Mouse (Mus musculus) heart, embryonic 12.5 days (tissue): Measurements from ENCODE around the gene Camkv. TPM values are rescaled to one million over a fixed set of nuclear protein-coding genes. Genes with fewer than 3 reads are reported as not detected.

ENCODE experiments used
- ATAC-seq: fragments of 200-750 bp; cut with Nextera tagmentation; 2 replicates; pipeline ENCODE4 v1.8.0; 2017; ENCODE audit warnings: moderate TSS enrichment, moderate library complexity; ENCODE audit not compliant: insufficient number of reproducible peaks, low FRiP score
- H3K27ac ChIP-seq: fragments of 300-500 bp; sonication (generic); 2 replicates; pipeline ENCODE4 v1.5.1; 2016; ENCODE audit warnings: mild to moderate bottlenecking, moderate library complexity; ENCODE audit not compliant: poor library complexity, severe bottlenecking
- H3K27me3 ChIP-seq: fragments of 300-500 bp; sonication (generic); replicated peaks from 2 replicates; pipeline ENCODE4 v1.6.1; 2016; ENCODE audit warnings: mild to moderate bottlenecking, moderate library complexity
- H3K36me3 ChIP-seq: fragments of 300-500 bp; sonication (generic); 2 replicates; pipeline ENCODE4 v1.6.1; 2016; ENCODE audit warnings: mild to moderate bottlenecking, moderate library complexity
- H3K4me1 ChIP-seq: fragments of 300-500 bp; sonication (generic); replicated peaks from 2 replicates; pipeline ENCODE4 v1.6.1; 2016; ENCODE audit warnings: mild to moderate bottlenecking
- H3K4me2 ChIP-seq: fragments of 300-500 bp; sonication (generic); 2 replicates; pipeline ENCODE4 v1.6.1; 2016; ENCODE audit warnings: mild to moderate bottlenecking, moderate library complexity
- H3K4me3 ChIP-seq: fragments of 300-500 bp; sonication (generic); 2 replicates; pipeline ENCODE4 v1.5.1; 2016; ENCODE audit warnings: mild to moderate bottlenecking
- H3K9ac ChIP-seq: fragments of 300-500 bp; sonication (generic); 2 replicates; pipeline ENCODE4 v1.6.1; 2016; ENCODE audit warnings: mild to moderate bottlenecking, moderate library complexity
- H3K9me3 ChIP-seq: fragments of 300-500 bp; sonication (generic); replicated peaks from 2 replicates; pipeline ENCODE4 v1.6.1; 2016; ENCODE audit warnings: mild to moderate bottlenecking, moderate library complexity
- WGBS: fragments of 180-500 bp; shearing (Covaris S2); methylation state at CpG from one replicate; pipeline ENCODE4 v1.1.7; 2016; 5-methylcytosine and 5-hydroxymethylcytosine counted together
- polyA plus RNA-seq: library from polyadenylated mRNA; unstranded; fragments of >200 nt; fragmentation: Nextera tagmentation; extraction: Ambion mirVana; gene quantifications from 2 replicates; pipeline ENCODE4 v1.2.1, GENCODE M21; 2016

Gene Camkv
- polyA plus RNA-seq, 1 experiment from 2014 or later, result 0.56 TPM

DNA sequence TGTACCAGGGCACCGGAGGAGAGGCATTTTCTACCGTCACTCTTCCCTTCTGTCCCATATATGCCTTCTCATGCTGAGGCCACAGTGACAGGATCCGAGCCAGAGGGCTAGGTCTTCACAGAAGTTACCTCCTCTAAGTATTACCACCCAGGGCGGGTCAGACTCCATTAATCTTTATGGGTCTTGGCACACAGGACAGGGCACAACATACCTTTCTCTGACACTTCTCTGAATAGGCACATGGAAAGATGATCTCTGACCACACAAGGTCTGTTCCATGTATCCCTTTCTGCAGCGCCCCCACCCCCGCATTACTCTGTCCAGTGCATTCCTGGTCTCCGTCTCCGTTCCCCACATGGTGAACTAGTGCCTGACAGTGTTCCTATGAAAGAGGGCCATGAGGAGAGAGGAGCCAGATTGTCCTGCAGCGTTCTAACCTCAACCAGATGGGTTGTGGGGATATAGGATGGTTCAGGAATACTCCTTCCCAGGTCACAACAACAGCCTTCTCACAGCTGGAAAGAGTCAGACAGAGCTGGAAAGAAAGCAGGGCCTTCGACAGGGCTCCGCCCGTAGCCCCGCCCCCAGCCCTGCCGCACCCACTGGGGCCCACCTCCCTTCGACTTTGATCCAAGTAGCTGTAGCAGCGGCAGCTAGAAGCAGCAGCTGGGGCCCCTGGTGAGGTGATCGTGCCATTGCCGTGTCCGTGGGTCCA lies 29.1 kb upstream of the Camkv start, which contains the start of gene Mst1r:
Gene Mst1r (plus strand): TSS at position 622 of the 715 bp plus-strand sequence.
- peak; percentile 78 for ATAC-seq

GRCm38 (mm10) chr9:107906967-107907800 lies 28.3 kb upstream of the Camkv start:
- Histone ChIP-seq H3K27me3 (peaks cover 17% of the 10 kb centered on the region), H3K4me1 (peaks cover 48% of the 10 kb centered on the region), H3K4me2 (peak overlapping the region; percentile 90), H3K9ac (peak overlapping the region; percentile 70), H3K27ac (no peak overlapping the region), H3K36me3 (peaks cover 8% of the 10 kb centered on the region; the same call in 1 of the 2 replicates), H3K9me3 (no peaks in the 10 kb centered on the region), H3K4me3 (peak overlapping the region; percentile 48)
- 51% methylated on average over 31 of the region's 31 CpGs for WGBS
- ATAC-seq, result no peak

More for the DNA sequence above, 29.1 kb upstream of the Camkv start, which contains the start of gene Mst1r:
- Histone ChIP-seq H3K4me3 (peak within 1 kb of the TSS; percentile 48), H3K9ac (peak within 1 kb of the TSS; percentile 70), H3K27me3 (peaks cover 24% of the 10 kb centered on the region), H3K27ac (no peak within 1 kb of the TSS), H3K4me1 (peaks cover 48% of the 10 kb centered on the region), H3K9me3 (no peaks in the 10 kb centered on the region), H3K36me3 (peaks cover 8% of the 10 kb centered on the region; the same call in 1 of the 2 replicates), H3K4me2 (peak within 1 kb of the TSS; percentile 90)
- WGBS, result 16% methylated on average over 19 of the region's 19 CpGs

DNA sequence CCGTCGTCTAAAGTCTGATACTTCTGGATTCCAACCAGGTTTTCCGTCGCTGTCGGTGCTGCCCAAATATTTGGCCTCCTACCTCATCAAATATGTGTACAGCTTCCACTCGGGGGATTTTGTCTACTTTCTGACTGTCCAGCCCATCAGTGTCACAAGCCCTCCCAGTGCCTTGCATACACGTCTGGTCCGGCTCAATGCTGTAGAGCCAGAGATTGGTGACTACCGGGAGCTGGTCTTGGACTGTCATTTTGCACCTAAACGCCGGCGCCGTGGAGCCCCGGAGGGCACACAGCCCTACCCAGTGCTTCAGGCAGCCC lies 27.7 kb upstream of the Camkv start:
- H3K27ac ChIP-seq, result no peak overlapping the region
- H3K4me3 ChIP-seq, result peak overlapping the region; percentile 48
- no peak for ATAC-seq
- H3K4me2 ChIP-seq, result peak overlapping the region; percentile 90
- WGBS, result 70% methylated on average over 14 of the region's 14 CpGs
- peaks cover 4% of the 10 kb centered on the region; the same call in 1 of the 2 replicates for H3K36me3 ChIP-seq
- peaks cover 12% of the 10 kb centered on the region for H3K27me3 ChIP-seq
- no peaks in the 10 kb centered on the region for H3K9me3 ChIP-seq
- H3K9ac ChIP-seq, result peak overlapping the region; percentile 51; the same call in 1 of the 2 replicates
- peaks cover 50% of the 10 kb centered on the region for H3K4me1 ChIP-seq

- WGBS, result 28% methylated on average over 18 of the region's 18 CpGs
- Histone ChIP-seq H3K27ac (peak overlapping the region; percentile 1; the same call in 1 of the 2 replicates), H3K4me1 (peaks cover 56% of the 10 kb centered on the region), H3K9me3 (no peaks in the 10 kb centered on the region), H3K36me3 (no peaks in the 10 kb centered on the region), H3K27me3 (peaks cover 9% of the 10 kb centered on the region; the same call in 1 of the 2 replicates), H3K4me2 (peak overlapping the region; percentile 90), H3K9ac (peak overlapping the region; percentile 51), H3K4me3 (peak overlapping the region; percentile 48)
- no peak for ATAC-seq
These were observed 26.9 kb upstream of the Camkv start for GRCm38 (mm10) chr9:107908410-107909158.

DNA sequence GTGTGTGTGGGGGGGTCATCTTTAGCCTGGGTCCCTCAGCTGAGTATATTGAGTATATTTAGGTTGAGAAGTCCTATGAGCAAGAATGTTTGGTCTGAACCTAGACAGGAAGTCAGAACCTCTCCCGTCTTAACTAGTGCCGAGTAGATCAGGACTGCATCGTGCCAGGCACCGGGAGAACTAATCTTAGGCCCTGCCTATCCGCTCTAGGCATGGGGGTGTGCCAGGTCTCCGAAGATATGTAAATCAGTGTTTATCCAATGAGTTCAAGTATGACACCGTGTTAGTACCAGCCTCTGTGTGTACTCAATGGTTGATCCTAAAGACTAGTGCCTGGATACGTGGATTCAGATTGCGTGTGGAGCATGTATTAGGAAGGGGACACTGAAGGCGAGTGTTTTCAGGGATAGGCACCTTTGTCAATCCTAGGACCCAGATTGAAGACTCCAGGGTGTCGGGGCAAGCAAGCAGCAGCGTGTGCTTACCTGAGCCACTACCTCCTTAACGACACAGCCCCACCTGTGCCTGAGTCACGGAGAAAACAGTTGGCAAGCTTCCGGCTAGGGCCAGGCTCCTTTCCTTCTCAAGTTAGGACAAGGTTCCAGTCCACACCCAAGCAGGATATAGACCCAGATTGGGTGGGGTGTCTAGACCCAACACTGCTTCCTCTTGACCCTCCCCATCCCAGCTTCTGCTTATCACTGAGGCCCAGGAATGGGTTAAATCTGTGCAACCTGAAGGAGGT lies 25.3 kb upstream of the Camkv start:
- no peak overlapping the region for H3K9ac ChIP-seq
- H3K4me2 ChIP-seq, result peak overlapping the region; percentile 20
- WGBS, result 66% methylated on average over 15 of the region's 15 CpGs
- no peak overlapping the region for H3K4me3 ChIP-seq
- no peak for ATAC-seq
- H3K4me1 ChIP-seq, result peaks cover 54% of the 10 kb centered on the region
- peak overlapping the region; percentile 23; the same call in 1 of the 2 replicates for H3K27ac ChIP-seq
- H3K27me3 ChIP-seq, result peaks cover 18% of the 10 kb centered on the region
- no peaks in the 10 kb centered on the region for H3K9me3 ChIP-seq
- H3K36me3 ChIP-seq, result no peaks in the 10 kb centered on the region

DNA sequence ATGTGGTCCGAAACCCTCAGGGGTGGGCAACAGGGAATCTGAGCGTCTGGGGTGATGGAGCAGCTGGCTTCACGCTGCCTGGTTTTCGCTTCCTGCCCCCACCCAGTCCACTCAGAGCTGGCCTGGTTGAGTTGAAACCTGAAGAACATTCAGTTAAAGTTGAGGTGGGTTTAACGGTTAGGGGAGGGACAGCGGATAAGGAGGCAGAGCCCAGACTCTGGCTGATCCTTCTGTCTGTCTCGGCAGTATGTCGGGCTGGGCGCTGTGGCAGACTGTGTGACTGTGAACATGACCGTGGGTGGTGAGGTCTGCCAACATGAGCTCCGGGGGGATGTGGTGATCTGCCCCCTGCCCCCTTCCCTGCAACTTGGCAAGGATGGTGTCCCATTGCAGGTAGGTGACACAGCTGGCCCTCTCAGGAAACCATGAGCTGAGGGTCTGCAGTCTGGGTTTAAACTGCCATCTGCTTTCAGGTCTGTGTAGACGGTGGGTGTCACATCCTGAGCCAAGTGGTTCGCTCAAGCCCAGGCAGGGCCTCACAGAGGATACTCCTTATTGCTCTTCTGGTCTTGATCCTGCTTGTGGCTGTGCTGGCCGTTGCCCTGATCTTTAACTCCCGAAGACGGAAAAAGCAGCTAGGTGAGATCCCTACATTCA lies 20.6 kb upstream of the Camkv start:
- Histone ChIP-seq H3K9me3 (no peaks in the 10 kb centered on the region), H3K9ac (no peak overlapping the region), H3K4me3 (no peak overlapping the region), H3K27ac (no peak overlapping the region), H3K4me1 (peaks cover 29% of the 10 kb centered on the region), H3K4me2 (no peak overlapping the region), H3K36me3 (no peaks in the 10 kb centered on the region), H3K27me3 (peaks cover 44% of the 10 kb centered on the region)
- no peak for ATAC-seq
- WGBS, result 68% methylated on average over 16 of the region's 16 CpGs

GRCm38 (mm10) chr9:107917895-107918608 lies 17.4 kb upstream of the Camkv start:
- no peak overlapping the region for H3K9ac ChIP-seq
- no peak overlapping the region for H3K4me2 ChIP-seq
- H3K4me1 ChIP-seq, result peaks cover 17% of the 10 kb centered on the region
- no peaks in the 10 kb centered on the region for H3K9me3 ChIP-seq
- no peaks in the 10 kb centered on the region for H3K36me3 ChIP-seq
- ATAC-seq, result no peak
- no peak overlapping the region for H3K27ac ChIP-seq
- no peak overlapping the region for H3K4me3 ChIP-seq
- peaks cover 39% of the 10 kb centered on the region for H3K27me3 ChIP-seq
- WGBS, result 31% methylated on average over 13 of the region's 13 CpGs

GRCm38 (mm10) chr9:107918884-107919283 lies 16.6 kb upstream of the Camkv start:
- H3K4me1 ChIP-seq, result peaks cover 22% of the 10 kb centered on the region
- peaks cover 39% of the 10 kb centered on the region for H3K27me3 ChIP-seq
- 67% methylated on average over 6 of the region's 6 CpGs for WGBS
- no peak overlapping the region for H3K4me3 ChIP-seq
- H3K27ac ChIP-seq, result no peak overlapping the region
- no peaks in the 10 kb centered on the region for H3K36me3 ChIP-seq
- H3K9me3 ChIP-seq, result no peaks in the 10 kb centered on the region
- H3K9ac ChIP-seq, result no peak overlapping the region
- ATAC-seq, result no peak
- no peak overlapping the region for H3K4me2 ChIP-seq

DNA sequence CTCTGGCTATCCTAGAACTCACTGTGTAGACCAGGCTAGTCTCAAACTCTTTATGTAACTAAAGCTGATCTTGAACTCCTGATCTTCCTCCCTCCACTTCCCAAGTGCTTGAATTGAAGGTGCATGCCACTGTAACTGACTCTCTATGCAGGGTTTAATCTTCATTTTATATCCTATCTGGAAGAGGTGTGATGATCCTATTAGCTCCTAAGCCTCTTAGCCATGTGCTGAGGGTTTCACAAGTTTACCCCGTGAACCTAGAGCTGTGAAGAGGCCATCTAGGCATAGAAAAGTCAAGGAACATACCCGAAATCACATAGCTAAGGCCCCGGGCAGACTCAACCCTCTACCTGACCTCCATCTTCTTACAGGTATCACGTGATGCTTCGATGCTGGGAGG lies 16.0 kb upstream of the Camkv start:
- no peak overlapping the region for H3K27ac ChIP-seq
- no peak for ATAC-seq
- no peaks in the 10 kb centered on the region for H3K9me3 ChIP-seq
- no peaks in the 10 kb centered on the region for H3K36me3 ChIP-seq
- WGBS, result 73% methylated on average over 5 of the region's 5 CpGs
- H3K27me3 ChIP-seq, result peaks cover 34% of the 10 kb centered on the region
- no peak overlapping the region for H3K4me2 ChIP-seq
- H3K4me3 ChIP-seq, result no peak overlapping the region
- no peak overlapping the region for H3K9ac ChIP-seq
- peaks cover 27% of the 10 kb centered on the region for H3K4me1 ChIP-seq
